Mouse (Mus musculus): ENCODE results near the gene Mfsd4b2. TPM values are rescaled to one million over a fixed set of nuclear protein-coding genes. Genes with fewer than 3 reads are reported as not detected.
A peak's percentile ranks its signal among the peaks of the same experiment; 100 is the strongest.

The Mfsd4b2 gene
- total RNA-seq (2014; rRNA removed) (not detected in 2 replicates), polyA plus RNA-seq (2015; fragmentation: Nextera tagmentation; extraction: Ambion mirVana) (not detected in 2 replicates)

GRCm38 (mm10) chr10:39926616-39927139 is at the start of gene Mfsd4b2:
TSS of gene Mfsd4b2 (minus strand) at chr10:39926923.
- no peaks in the 10 kb centered on the region for H3K4me1 ChIP-seq (ENCODE audit: insufficient read depth)
- 2% methylated on average over 41 of the region's 41 CpGs for WGBS
- peak within 1 kb of the TSS; percentile 41 for H3K9ac ChIP-seq
- H3K36me3 ChIP-seq (ENCODE audit: insufficient read depth): no peaks in the 10 kb centered on the region
- H3K27me3 ChIP-seq (ENCODE audit: insufficient read depth, low read length): peaks cover 8% of the 10 kb centered on the region
- no peak within 1 kb of the TSS for H3K27ac ChIP-seq (ENCODE audit: low read depth, low read length)
- peak; percentile 21 for DNase-seq
- peak within 1 kb of the TSS; percentile 85 for H3K4me2 ChIP-seq (ENCODE audit: low read depth)
- peak; percentile 59 for ATAC-seq
- H3K9me3 ChIP-seq (ENCODE audit: low read length): no peaks in the 10 kb centered on the region
- no peak for TF ChIP-seq CTCF (IDR thresholded peaks at IDR 0.05; ENCODE audit: low read depth)
- peak within 1 kb of the TSS; percentile 39 for H3K4me3 ChIP-seq (ENCODE audit: low read depth, low read length)

GRCm38 (mm10) chr10:39975771-39976170 is 49.0 kb upstream of the Mfsd4b2 start:
- no peak overlapping the region for H3K4me2 ChIP-seq (ENCODE audit: low read depth)
- no peak overlapping the region for H3K27ac ChIP-seq (ENCODE audit: low read depth, low read length)
- H3K36me3 ChIP-seq (ENCODE audit: insufficient read depth): no peaks in the 10 kb centered on the region
- WGBS: 44% methylated on average over 2 of the region's 2 CpGs
- ATAC-seq: no peak
- H3K4me1 ChIP-seq (ENCODE audit: insufficient read depth): no peaks in the 10 kb centered on the region
- H3K4me3 ChIP-seq (ENCODE audit: low read depth, low read length): no peak overlapping the region
- no peak for DNase-seq
- 0 out of 2 replicates have a peak, but pooled peaks cover 7% of the 10 kb centered on the region for H3K9me3 ChIP-seq (ENCODE audit: low read length)
- no peaks in the 10 kb centered on the region for H3K27me3 ChIP-seq (ENCODE audit: insufficient read depth, low read length)
- no peak for TF ChIP-seq CTCF (IDR thresholded peaks at IDR 0.05; ENCODE audit: low read depth)
- H3K9ac ChIP-seq: no peak overlapping the region

GRCm38 (mm10) chr10:39974982-39975381 is 48.3 kb upstream of the Mfsd4b2 start:
- Histone ChIP-seq H3K9ac (no peak overlapping the region), H3K9me3 (ENCODE audit: low read length) (0 out of 2 replicates have a peak, but pooled peaks cover 7% of the 10 kb centered on the region), H3K4me1 (ENCODE audit: insufficient read depth) (no peaks in the 10 kb centered on the region), H3K27me3 (ENCODE audit: insufficient read depth, low read length) (no peaks in the 10 kb centered on the region), H3K4me3 (ENCODE audit: low read depth, low read length) (no peak overlapping the region), H3K36me3 (ENCODE audit: insufficient read depth) (no peaks in the 10 kb centered on the region), H3K27ac (ENCODE audit: low read depth, low read length) (no peak overlapping the region), H3K4me2 (ENCODE audit: low read depth) (no peak overlapping the region)
- TF ChIP-seq CTCF (IDR thresholded peaks at IDR 0.05; ENCODE audit: low read depth): no peak
- no peak for DNase-seq
- 70% methylated on average over 11 of the region's 11 CpGs for WGBS
- no peak for ATAC-seq

- WGBS: 89% methylated on average over 3 of the region's 3 CpGs
- no peak for TF ChIP-seq CTCF (IDR thresholded peaks at IDR 0.05; ENCODE audit: low read depth)
- H3K9me3 ChIP-seq (ENCODE audit: low read length): no peaks in the 10 kb centered on the region
- ATAC-seq (no peak), DNase-seq (no peak)
- H3K27me3 ChIP-seq (ENCODE audit: insufficient read depth, low read length): no peaks in the 10 kb centered on the region
- H3K36me3 ChIP-seq (ENCODE audit: insufficient read depth): no peaks in the 10 kb centered on the region
- H3K4me3 ChIP-seq (ENCODE audit: low read depth, low read length): no peak overlapping the region
- H3K9ac ChIP-seq: no peak overlapping the region
- no peaks in the 10 kb centered on the region for H3K4me1 ChIP-seq (ENCODE audit: insufficient read depth)
- no peak overlapping the region for H3K27ac ChIP-seq (ENCODE audit: low read depth, low read length)
- no peak overlapping the region for H3K4me2 ChIP-seq (ENCODE audit: low read depth)
Observed at GRCm38 (mm10) chr10:39967512-39967911, 40.8 kb upstream of the Mfsd4b2 start.

GRCm38 (mm10) chr10:39961906-39962305 is 35.2 kb upstream of the Mfsd4b2 start:
- H3K4me3 ChIP-seq (ENCODE audit: low read depth, low read length): no peak overlapping the region
- no peak for DNase-seq
- no peak for ATAC-seq

GRCm38 (mm10) chr10:39960441-39960822 is 33.7 kb upstream of the Mfsd4b2 start:
- Histone ChIP-seq H3K27ac (ENCODE audit: low read depth, low read length) (no peak overlapping the region), H3K4me2 (ENCODE audit: low read depth) (peak overlapping the region; percentile 96), H3K9ac (no peak overlapping the region), H3K27me3 (ENCODE audit: insufficient read depth, low read length) (no peaks in the 10 kb centered on the region; the same call in 1 of the 2 replicates), H3K4me3 (ENCODE audit: low read depth, low read length) (peak overlapping the region; percentile 57), H3K4me1 (ENCODE audit: insufficient read depth) (no peaks in the 10 kb centered on the region), H3K9me3 (ENCODE audit: low read length) (no peaks in the 10 kb centered on the region), H3K36me3 (ENCODE audit: insufficient read depth) (no peaks in the 10 kb centered on the region)
- no peak for DNase-seq
- no peak for TF ChIP-seq CTCF (IDR thresholded peaks at IDR 0.05; ENCODE audit: low read depth)
- WGBS: 43% methylated on average over 11 of the region's 11 CpGs
- ATAC-seq: peak; percentile 32; the same call in 1 of the 2 replicates

More at GRCm38 (mm10) chr10:39961906-39962305, 35.2 kb upstream of the Mfsd4b2 start:
- Histone ChIP-seq H3K27ac (ENCODE audit: low read depth, low read length) (no peak overlapping the region), H3K36me3 (ENCODE audit: insufficient read depth) (no peaks in the 10 kb centered on the region), H3K9me3 (ENCODE audit: low read length) (no peaks in the 10 kb centered on the region), H3K4me2 (ENCODE audit: low read depth) (no peak overlapping the region), H3K27me3 (ENCODE audit: insufficient read depth, low read length) (no peaks in the 10 kb centered on the region; the same call in 1 of the 2 replicates), H3K4me1 (ENCODE audit: insufficient read depth) (no peaks in the 10 kb centered on the region), H3K9ac (no peak overlapping the region)
- no peak for TF ChIP-seq CTCF (IDR thresholded peaks at IDR 0.05; ENCODE audit: low read depth)
- 45% methylated on average over 1 of the region's 1 CpGs for WGBS

- Histone ChIP-seq H3K4me1 (ENCODE audit: insufficient read depth) (no peaks in the 10 kb centered on the region), H3K27me3 (ENCODE audit: insufficient read depth, low read length) (no peaks in the 10 kb centered on the region; the same call in 1 of the 2 replicates), H3K4me3 (ENCODE audit: low read depth, low read length) (peak within 1 kb of the TSS; percentile 57), H3K9ac (peak within 1 kb of the TSS; percentile 43), H3K36me3 (ENCODE audit: insufficient read depth) (no peaks in the 10 kb centered on the region), H3K4me2 (ENCODE audit: low read depth) (peak within 1 kb of the TSS; percentile 96), H3K27ac (ENCODE audit: low read depth, low read length) (no peak within 1 kb of the TSS; the same call in 1 of the 2 replicates), H3K9me3 (ENCODE audit: low read length) (no peaks in the 10 kb centered on the region)
- TF ChIP-seq CTCF (IDR thresholded peaks at IDR 0.05; ENCODE audit: low read depth): peak; percentile 87
- under 1% methylated on average over 38 of the region's 38 CpGs for WGBS
- ATAC-seq (peak; percentile 100), DNase-seq (peak; percentile 94)
Observed at GRCm38 (mm10) chr10:39959761-39960440, 33.2 kb upstream of the Mfsd4b2 start, which contains the start of gene Mfsd4b3. TSS of gene Mfsd4b3 (minus strand) at chr10:39960153.

All from forebrain, postnatal 0 days (tissue).